Mouse (Mus musculus) gastrocnemius, adult 2 months (tissue): ENCODE measurements at regions not wholly inside any gene's neighbourhood (a gene's known extent, or its start where the extent isn't known, plus 50 kb on each side); places are given as distances from the start of the nearest gene placed in this dataset.

Experiments used
- DNase-seq: peaks from one replicate; pipeline ENCODE4 v3.0.0; 2022
- H3K27ac ChIP-seq: fragments of 200-600 bp; 2 replicates; pipeline ENCODE4 v1.8.1; 2022; ENCODE audit warnings: mild to moderate bottlenecking
- H3K4me3 ChIP-seq: fragments of 200-600 bp; 2 replicates; pipeline ENCODE4 v1.8.1; 2022; ENCODE audit warnings: mild to moderate bottlenecking, moderate library complexity
- CTCF ChIP-seq: fragments of 200-600 bp; IDR thresholded peaks from 2 replicates; pipeline ENCODE4 v1.8.1; 2022; ENCODE audit warnings: antibody characterized with exemption, mild to moderate bottlenecking, moderate library complexity
- intact Hi-C: fragments of 180-260 bp; cut with DNase I; formaldehyde crosslinking; loops from one replicate; pipeline ENCODE4 v1.15.1; 2025

DNA sequence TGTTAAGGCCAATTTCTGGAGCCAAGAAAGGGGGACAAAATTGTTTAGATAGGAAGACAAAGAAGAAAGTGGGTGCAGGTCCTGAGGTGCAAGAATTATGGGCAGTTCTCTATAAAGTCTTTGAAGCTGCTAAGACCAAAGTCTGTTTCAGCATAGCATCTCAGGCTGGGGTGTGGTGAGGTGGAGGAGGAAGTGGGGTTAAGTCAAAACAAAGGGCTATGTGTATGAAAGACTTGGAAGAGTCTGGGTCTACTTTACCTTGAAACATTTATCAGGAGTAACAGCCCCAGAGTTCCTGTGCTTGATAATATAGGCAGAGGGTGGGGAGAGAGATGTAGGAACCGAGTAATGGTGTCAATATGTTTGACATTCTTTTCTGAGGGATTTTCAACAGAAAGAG lies 125.4 kb upstream of the Tex13c2 start:
- no peak for DNase-seq
- TF ChIP-seq CTCF, result no peak
- Histone ChIP-seq H3K4me3 (no peak overlapping the region), H3K27ac (no peak overlapping the region)
- intact Hi-C loops, result no loop called here

DNA sequence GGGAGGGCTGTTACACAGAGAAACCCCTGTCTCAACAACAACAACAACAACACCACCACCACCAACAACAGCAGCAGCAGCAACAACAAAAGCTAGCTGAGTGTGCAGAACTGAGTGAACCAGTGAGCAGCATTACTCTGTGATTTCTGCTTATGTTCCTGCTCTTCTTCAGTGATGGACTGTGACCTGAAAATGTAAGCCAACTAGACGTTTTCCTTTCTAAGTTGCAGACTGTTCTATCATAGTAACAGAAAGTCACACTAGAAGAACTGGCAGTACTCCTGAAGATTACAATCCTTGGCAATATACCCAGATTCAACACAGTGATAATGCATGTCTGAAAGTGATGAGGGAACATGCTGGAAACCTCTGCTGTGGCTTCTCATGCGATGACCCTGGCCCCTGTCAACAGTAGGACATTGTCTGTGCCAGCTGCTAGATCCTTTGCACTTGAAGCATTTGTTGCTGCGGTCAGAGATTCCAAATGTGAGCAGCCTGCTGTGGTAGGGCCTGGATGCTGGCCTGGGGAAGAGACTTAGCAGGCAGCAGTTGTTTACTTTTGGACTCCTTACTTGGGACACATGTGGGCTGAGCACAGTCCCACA lies 115.6 kb upstream of the Tex13c2 start:
- DNase-seq, result peak; percentile 52
- TF ChIP-seq CTCF, result no peak
- H3K4me3 ChIP-seq, result no peak overlapping the region
- peak overlapping the region; percentile 49 for H3K27ac ChIP-seq
- intact Hi-C loops, result no loop called here

DNA sequence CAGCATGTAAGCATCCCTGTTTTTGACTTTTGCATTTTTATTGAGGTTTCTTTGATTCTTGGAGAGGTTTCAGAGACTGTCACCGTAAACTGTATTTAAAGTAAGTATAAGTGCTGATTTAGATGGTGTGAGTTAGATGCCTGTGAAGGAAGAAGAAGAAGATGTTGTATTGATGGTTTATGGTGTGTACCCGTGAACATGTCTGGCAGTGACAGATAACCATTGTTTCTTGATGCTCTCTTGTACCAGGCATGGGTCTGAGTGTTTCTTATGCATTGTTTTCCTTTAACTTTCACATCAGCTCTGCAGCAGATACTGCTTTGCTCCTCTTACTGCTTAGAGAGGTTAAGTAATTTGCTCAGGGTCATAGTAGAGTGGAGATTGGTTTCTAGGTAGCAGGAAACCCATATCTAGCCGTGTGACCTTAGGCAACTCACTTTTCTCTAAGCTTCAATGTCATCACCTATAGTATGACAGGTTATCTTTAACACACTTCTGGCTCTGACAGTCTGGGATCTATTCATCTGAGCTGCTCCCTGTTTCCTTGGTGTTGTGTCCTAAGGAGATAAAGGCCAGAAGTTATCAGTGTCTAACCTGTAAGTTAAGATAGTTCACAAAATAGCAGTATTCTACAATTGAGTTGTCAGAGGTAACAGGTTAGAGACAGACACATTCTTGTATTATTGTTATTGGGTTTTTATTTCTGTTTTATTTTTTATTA lies 95.5 kb upstream of the Tex13c2 start:
- DNase-seq, result no peak
- intact Hi-C loops, result no loop called here
- no peak for TF ChIP-seq CTCF
- Histone ChIP-seq H3K27ac (no peak overlapping the region), H3K4me3 (no peak overlapping the region)

DNA sequence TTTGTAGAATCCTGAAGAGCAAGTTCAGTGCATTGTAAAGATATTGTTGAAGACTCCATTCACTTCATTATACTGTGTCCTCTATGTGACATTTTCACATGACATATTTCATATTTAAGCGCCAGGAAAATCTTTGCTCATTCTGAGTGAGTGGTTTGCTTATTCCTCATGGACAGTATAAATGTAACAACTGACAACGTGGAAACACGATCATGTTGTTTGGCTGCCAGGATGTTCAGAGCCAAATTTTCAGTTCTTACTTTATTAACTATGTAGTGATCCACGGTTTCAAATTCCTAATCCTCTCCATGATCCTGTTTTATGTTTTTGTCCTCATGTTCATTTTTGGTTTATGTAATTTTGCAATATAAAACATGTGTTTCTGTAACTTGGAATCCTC lies 93.0 kb upstream of the Tex13c2 start:
- TF ChIP-seq CTCF, result no peak
- DNase-seq, result no peak
- H3K4me3 ChIP-seq, result no peak overlapping the region
- no peak overlapping the region for H3K27ac ChIP-seq
- intact Hi-C loops, result no loop called here

DNA sequence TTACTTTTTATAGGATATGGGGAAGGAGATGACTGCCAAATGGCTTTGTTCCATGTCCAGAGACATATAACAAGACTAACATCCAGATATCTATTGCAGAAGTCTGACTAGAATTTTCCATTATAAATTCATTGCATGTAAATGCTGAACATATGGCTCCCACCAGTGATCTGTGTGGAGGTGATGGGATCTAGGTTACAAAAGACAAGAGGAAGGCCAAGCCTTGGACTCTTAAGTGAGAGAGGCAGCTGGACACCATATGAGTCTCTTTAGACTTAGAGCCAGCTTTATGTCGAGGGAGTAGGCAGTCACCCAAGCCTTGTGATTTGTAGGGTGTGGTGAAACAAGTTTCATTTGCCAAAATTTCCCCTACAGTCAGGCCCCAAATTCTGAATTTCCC lies 90.7 kb upstream of the Tex13c2 start:
- intact Hi-C loops, result no loop called here
- TF ChIP-seq CTCF, result no peak

DNA sequence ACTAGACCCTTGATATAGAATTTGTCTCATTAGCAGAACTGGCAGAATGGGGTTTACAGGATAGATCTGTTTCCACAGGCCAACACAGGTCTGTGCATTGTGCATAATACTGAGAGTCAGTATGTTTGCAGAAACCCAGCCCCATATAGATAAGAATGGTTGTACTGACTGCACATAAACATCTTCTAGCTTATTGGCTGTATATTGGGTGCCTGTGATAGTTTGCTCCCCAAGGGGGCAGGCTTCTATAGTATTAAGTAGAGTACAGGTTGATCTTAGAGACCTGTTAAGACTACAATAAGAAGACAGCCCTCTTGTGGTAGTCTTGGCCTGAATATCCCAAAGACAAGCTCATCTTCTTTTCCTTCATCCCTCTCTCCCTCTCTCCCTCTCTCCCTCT lies 90.1 kb upstream of the Tex13c2 start:
- no peak for TF ChIP-seq CTCF
- Histone ChIP-seq H3K4me3 (no peak overlapping the region), H3K27ac (no peak overlapping the region)
- no peak for DNase-seq
- intact Hi-C loops, result no loop called here

More for the DNA sequence above, 90.7 kb upstream of the Tex13c2 start:
- no peak overlapping the region for H3K4me3 ChIP-seq
- H3K27ac ChIP-seq, result no peak overlapping the region
- no peak for DNase-seq

DNA sequence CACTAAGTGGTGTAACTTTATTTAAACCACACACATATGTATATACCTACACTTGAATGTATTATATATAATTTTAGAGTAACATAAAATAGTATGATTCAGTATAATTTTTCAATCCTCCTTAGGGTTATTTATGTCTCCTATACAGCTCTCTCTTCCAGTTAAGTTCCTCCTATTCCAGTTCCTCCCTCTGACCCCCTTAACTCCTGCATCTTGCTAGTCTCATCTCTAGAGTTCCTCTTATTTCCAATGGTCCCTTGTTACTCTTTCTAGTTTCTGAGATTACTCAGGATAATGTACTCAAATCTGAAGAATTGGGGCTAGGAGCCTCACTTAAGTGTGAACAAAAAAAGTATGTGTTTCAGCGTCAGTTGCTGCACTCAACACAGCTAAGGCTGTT lies 88.4 kb upstream of the Tex13c2 start:
- H3K4me3 ChIP-seq, result no peak overlapping the region
- H3K27ac ChIP-seq, result no peak overlapping the region
- TF ChIP-seq CTCF, result no peak
- DNase-seq, result no peak
- intact Hi-C loops, result no loop called here

DNA sequence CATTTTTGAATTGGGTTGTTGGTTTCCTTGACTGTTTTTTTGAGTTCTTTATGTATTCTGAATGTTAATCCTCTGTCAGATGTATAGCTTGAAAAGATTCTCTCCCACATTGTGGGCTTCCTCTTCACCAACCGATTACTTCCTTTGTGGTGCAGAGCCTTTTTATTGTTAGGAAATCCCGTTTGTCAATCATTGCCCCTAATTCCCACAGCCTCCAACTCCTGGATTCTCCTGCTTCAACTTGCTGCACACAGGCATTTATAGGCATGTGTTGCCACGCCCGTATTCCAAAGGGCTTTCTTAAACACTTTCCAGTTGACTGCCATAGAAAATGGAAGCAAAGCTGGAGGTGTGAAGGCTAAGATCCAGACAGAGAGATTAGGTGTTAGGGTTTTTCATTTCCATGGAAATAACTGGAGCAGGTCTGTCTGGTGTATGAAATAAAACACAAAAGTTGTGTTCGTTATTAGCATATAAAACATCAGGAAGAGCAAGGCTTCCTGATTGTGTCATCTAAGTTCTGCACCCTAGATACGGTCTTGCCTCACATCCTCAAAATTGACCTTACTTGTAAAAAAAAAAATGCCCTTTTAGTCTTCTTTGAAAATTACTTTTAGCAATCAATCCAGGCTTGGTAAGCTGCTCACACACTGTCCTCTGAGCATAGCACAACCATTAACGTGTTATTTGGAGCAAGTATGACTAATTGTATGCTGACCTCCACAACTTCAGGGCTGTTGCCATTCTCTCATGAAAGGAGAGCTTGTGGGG lies 87.7 kb upstream of the Tex13c2 start:
- TF ChIP-seq CTCF, result no peak
- H3K27ac ChIP-seq, result no peak overlapping the region
- no peak for DNase-seq
- intact Hi-C loops, result no loop called here
- no peak overlapping the region for H3K4me3 ChIP-seq

DNA sequence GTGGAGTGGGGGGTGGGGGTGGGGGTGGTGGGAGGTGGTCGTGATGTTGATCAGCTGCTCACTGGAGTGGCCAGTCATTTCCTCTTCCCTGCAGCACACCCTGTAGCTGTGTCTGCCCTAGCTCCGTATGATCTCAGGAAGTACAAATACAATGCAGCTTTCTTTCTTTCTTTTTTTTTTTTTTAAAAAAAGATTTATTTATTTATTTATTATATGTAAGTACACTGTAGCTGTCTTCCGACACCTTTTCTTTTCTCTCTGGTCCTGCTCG lies 87.2 kb upstream of the Tex13c2 start:
- intact Hi-C loops, result no loop called here
- TF ChIP-seq CTCF, result no peak
- Histone ChIP-seq H3K27ac (no peak overlapping the region), H3K4me3 (no peak overlapping the region)
- no peak for DNase-seq

DNA sequence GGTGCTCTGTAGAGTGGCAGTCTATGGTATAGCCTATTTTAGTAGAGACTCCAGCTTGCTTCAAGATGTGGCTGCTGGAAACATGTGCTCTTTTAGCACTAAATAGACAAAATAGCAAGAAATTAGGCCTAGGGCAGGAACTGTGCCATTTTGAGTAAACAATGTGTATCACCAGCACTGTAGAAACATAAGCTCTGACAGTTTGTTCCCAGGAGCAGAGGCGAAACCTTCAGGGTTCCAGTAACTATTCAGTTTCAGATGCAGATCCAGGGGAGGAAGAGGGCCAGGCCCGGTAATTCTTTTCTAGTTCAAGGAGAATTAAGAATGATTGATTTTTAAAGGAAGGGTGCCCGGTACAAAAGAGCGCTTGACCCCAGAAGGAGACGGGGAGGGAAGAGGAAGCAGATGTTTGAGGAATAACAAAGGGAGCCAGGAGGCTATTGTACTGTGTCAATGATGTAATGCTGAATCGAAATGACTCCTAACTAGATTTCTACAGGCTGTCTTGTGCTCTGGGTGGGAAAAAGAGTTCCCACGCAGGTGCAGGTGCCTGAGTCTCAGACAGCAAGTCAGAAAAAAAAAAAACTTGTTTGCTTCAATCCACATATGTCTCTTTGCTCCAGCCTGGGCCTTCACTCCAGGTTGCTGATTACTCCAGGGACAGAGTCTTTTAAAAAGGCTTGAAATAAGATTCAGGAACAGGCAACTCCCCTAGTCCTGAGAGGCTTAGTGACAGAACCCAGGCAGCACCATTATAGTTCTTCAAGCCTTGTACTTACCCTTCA lies 57.4 kb upstream of the Tex13c2 start:
- intact Hi-C loops, result no loop called here
- Histone ChIP-seq H3K4me3 (no peak overlapping the region), H3K27ac (no peak overlapping the region)
- no peak for DNase-seq
- no peak for TF ChIP-seq CTCF
